Mouse (Mus musculus) hindbrain, embryonic 16.5 days (tissue): ENCODE measurements around the gene Mns1. TPM values are rescaled to one million over a fixed set of nuclear protein-coding genes. Genes with fewer than 3 reads are reported as not detected.

Experiments used
- ATAC-seq: fragments of 200-750 bp; cut with Nextera tagmentation; 2 replicates; pipeline ENCODE4 v1.8.0; 2017; ENCODE audit warnings: moderate TSS enrichment, moderate library complexity
- H3K27ac ChIP-seq: fragments of 300-500 bp; sonication (generic); 2 replicates; pipeline ENCODE4 v1.5.1; 2014; ENCODE audit warnings: low read depth, mild to moderate bottlenecking, control low read depth, low read length, moderate library complexity
- H3K27me3 ChIP-seq: fragments of 300-500 bp; sonication (generic); replicated peaks from 2 replicates; pipeline ENCODE4 v1.6.1; 2014; ENCODE audit warnings: low read length; ENCODE audit not compliant: control insufficient read depth, insufficient read depth
- H3K36me3 ChIP-seq: fragments of 300-500 bp; sonication (generic); 2 replicates; pipeline ENCODE4 v1.6.1; 2014; ENCODE audit warnings: mild to moderate bottlenecking, low read length, moderate library complexity, mixed read lengths; ENCODE audit not compliant: control insufficient read depth, insufficient read depth
- H3K4me1 ChIP-seq: fragments of 300-500 bp; sonication (generic); 2 replicates; pipeline ENCODE4 v1.6.1; 2014; ENCODE audit warnings: low read depth, low read length; ENCODE audit not compliant: control insufficient read depth, insufficient read depth
- H3K4me2 ChIP-seq: fragments of 300-500 bp; sonication (generic); 2 replicates; pipeline ENCODE4 v1.6.1; 2014; ENCODE audit warnings: mild to moderate bottlenecking, low read length, control low read depth, moderate library complexity
- H3K4me3 ChIP-seq: fragments of 300-500 bp; sonication (generic); 2 replicates; pipeline ENCODE4 v1.5.1; 2014; ENCODE audit warnings: mild to moderate bottlenecking, low read length, control low read depth, moderate library complexity
- H3K9ac ChIP-seq: fragments of 300-500 bp; sonication (generic); 2 replicates; pipeline ENCODE4 v1.6.1; 2014; ENCODE audit warnings: low read depth, mild to moderate bottlenecking, control low read depth, low read length, moderate library complexity
- H3K9me3 ChIP-seq: fragments of 300-500 bp; sonication (generic); 2 replicates; pipeline ENCODE4 v1.6.1; 2014; ENCODE audit warnings: mild to moderate bottlenecking, low read length, moderate library complexity; ENCODE audit not compliant: control insufficient read depth
- WGBS: fragments of 180-500 bp; shearing (Covaris S2); extraction: QIAGEN DNeasy Blood & Tissue Kit; methylation state at CpG from one replicate; pipeline ENCODE4 v1.1.7; 2014; 5-methylcytosine and 5-hydroxymethylcytosine counted together
- polyA plus RNA-seq: library from polyadenylated mRNA; unstranded; fragments of >200 nt; fragmentation: Nextera tagmentation; extraction: Ambion mirVana; gene quantifications from 2 replicates; pipeline ENCODE4 v1.2.1, GENCODE M21; 2015

The Mns1 gene
- polyA plus RNA-seq, 1 experiment from 2014 or later: 9.2 TPM

- Histone ChIP-seq H3K27me3 (no peaks in the 10 kb centered on the region), H3K4me3 (no peak overlapping the region), H3K9me3 (no peaks in the 10 kb centered on the region), H3K4me2 (no peak overlapping the region), H3K36me3 (peaks cover 4% of the 10 kb centered on the region; the same call in 1 of the 2 replicates), H3K9ac (no peak overlapping the region), H3K4me1 (peaks cover 4% of the 10 kb centered on the region), H3K27ac (no peak overlapping the region)
- ATAC-seq: no peak
Observed at GRCm38 (mm10) chr9:72488523-72488922, 50.7 kb downstream of the Mns1 start.

GRCm38 (mm10) chr9:72489131-72489530 is 51.3 kb downstream of the Mns1 start:
- Histone ChIP-seq H3K27ac (no peak overlapping the region), H3K9ac (no peak overlapping the region), H3K4me1 (peaks cover 4% of the 10 kb centered on the region), H3K27me3 (no peaks in the 10 kb centered on the region), H3K4me3 (no peak overlapping the region), H3K36me3 (peaks cover 4% of the 10 kb centered on the region; the same call in 1 of the 2 replicates), H3K9me3 (no peaks in the 10 kb centered on the region), H3K4me2 (no peak overlapping the region)
- 95% methylated on average over 5 of the region's 5 CpGs for WGBS
- ATAC-seq: no peak

DNA sequence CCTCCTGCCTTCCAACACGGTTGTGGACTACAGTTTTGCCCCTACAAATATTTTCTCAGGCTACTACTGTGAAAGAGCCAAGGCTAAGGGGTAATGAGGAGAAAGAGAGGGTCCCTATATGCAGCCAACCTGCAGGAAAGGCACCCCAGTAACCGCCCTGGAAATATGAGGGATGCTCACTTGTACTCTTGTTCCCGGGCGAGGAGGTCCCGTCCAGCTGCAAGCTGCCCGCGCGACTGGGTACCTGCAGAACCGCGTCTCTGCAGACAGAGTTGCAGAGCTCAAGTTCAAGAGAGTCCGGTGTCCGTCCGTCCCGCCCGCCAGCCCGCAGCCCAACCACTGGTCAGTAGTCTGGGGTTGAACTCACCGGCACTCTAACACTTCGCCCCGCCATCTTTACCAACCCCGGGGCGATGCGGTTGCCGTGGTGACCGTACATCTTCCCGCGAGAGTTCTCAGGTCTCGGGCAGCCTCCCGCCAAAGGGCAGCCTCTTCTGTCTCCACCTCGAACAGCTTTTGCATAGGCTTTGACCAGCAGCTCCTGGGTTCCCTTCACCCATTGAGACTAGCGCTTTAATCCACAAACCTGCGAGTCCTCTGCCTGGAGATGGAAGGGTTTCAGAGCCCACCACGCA is 53.9 kb downstream of the Mns1 start:
- peak overlapping the region; percentile 52 for H3K4me3 ChIP-seq
- under 1% methylated on average over 32 of the region's 32 CpGs for WGBS
- ATAC-seq: peak; percentile 98
- peaks cover 4% of the 10 kb centered on the region; the same call in 1 of the 2 replicates for H3K36me3 ChIP-seq
- peak overlapping the region; percentile 63 for H3K9ac ChIP-seq
- H3K9me3 ChIP-seq: no peaks in the 10 kb centered on the region
- H3K4me2 ChIP-seq: peak overlapping the region; percentile 59
- H3K4me1 ChIP-seq: peaks cover 4% of the 10 kb centered on the region
- no peaks in the 10 kb centered on the region for H3K27me3 ChIP-seq
- peak overlapping the region; percentile 77 for H3K27ac ChIP-seq

DNA sequence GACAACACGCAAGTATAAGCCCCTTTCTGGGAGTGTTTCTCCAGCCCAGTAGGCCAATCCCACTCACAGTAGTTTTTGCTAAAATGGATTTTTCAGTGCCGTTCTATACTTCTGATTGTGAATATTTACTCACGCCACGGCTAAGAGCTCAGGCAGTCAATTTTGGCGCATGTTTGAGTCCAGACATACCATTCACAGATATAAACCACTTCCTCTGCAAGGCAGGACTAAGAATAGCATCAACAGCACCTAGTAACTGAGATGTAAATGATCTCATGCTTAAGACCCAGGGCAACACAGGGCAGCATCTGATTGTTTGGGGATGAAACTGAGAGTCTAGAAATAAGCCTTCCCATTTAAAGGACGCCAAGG is 54.4 kb downstream of the Mns1 start, which contains the start of gene Tex9:
Tex9 (minus strand) TSS at position 19 of the 372 bp plus-strand sequence.
- WGBS: 5% methylated on average over 6 of the region's 6 CpGs
- H3K4me2 ChIP-seq: peak within 1 kb of the TSS; percentile 59
- H3K4me3 ChIP-seq: peak within 1 kb of the TSS; percentile 52
- H3K9me3 ChIP-seq: no peaks in the 10 kb centered on the region
- H3K36me3 ChIP-seq: no peaks in the 10 kb centered on the region
- H3K27me3 ChIP-seq: no peaks in the 10 kb centered on the region
- peak within 1 kb of the TSS; percentile 77 for H3K27ac ChIP-seq
- no peak; the same call in 1 of the 2 replicates for ATAC-seq
- peak within 1 kb of the TSS; percentile 63 for H3K9ac ChIP-seq
- peaks cover 4% of the 10 kb centered on the region for H3K4me1 ChIP-seq

GRCm38 (mm10) chr9:72493465-72493864 is 55.7 kb downstream of the Mns1 start:
- WGBS: 76% methylated on average over 2 of the region's 2 CpGs
- Histone ChIP-seq H3K27ac (no peak overlapping the region), H3K9me3 (no peaks in the 10 kb centered on the region), H3K36me3 (no peaks in the 10 kb centered on the region), H3K27me3 (no peaks in the 10 kb centered on the region), H3K9ac (no peak overlapping the region), H3K4me2 (no peak overlapping the region), H3K4me3 (no peak overlapping the region), H3K4me1 (peaks cover 4% of the 10 kb centered on the region)
- ATAC-seq: no peak

GRCm38 (mm10) chr9:72493984-72494685 is 56.3 kb downstream of the Mns1 start:
- Histone ChIP-seq H3K9ac (no peak overlapping the region), H3K36me3 (no peaks in the 10 kb centered on the region), H3K4me3 (no peak overlapping the region), H3K27ac (no peak overlapping the region), H3K27me3 (no peaks in the 10 kb centered on the region), H3K9me3 (no peaks in the 10 kb centered on the region), H3K4me2 (no peak overlapping the region), H3K4me1 (peaks cover 4% of the 10 kb centered on the region)
- WGBS: 84% methylated on average over 3 of the region's 3 CpGs
- no peak for ATAC-seq

DNA sequence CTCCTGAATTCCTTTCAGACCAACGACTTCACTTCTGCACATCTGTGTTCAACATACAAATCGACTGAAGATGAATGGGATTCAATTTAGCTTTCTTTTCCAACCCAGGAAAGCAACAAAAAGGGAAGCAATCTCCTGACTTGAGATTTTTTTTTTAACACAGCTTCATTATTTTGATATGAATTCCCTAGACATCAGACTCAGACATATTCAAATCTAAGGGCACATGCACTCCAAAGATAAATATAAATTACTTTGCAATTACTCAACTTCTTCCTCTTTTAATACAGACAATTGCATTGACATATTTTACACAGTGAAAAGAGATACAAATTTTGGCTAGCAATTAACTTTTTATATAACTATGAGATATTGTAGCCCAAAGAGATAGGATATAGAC is 58.9 kb downstream of the Mns1 start:
- H3K9ac ChIP-seq: no peak overlapping the region
- H3K36me3 ChIP-seq: no peaks in the 10 kb centered on the region
- H3K4me2 ChIP-seq: no peak overlapping the region
- WGBS: 64% methylated on average over 2 of the region's 2 CpGs
- no peak overlapping the region for H3K27ac ChIP-seq
- no peak for ATAC-seq
- H3K27me3 ChIP-seq: no peaks in the 10 kb centered on the region
- peaks cover 4% of the 10 kb centered on the region for H3K4me1 ChIP-seq
- no peaks in the 10 kb centered on the region for H3K9me3 ChIP-seq
- H3K4me3 ChIP-seq: no peak overlapping the region

GRCm38 (mm10) chr9:72497171-72497570 is 59.4 kb downstream of the Mns1 start:
- H3K4me3 ChIP-seq: no peak overlapping the region
- no peak overlapping the region for H3K4me2 ChIP-seq
- H3K9me3 ChIP-seq: no peaks in the 10 kb centered on the region
- ATAC-seq: no peak
- H3K4me1 ChIP-seq: peaks cover 3% of the 10 kb centered on the region
- no peak overlapping the region for H3K9ac ChIP-seq
- H3K27me3 ChIP-seq: no peaks in the 10 kb centered on the region
- H3K36me3 ChIP-seq: no peaks in the 10 kb centered on the region
- WGBS: 56% methylated on average over 3 of the region's 3 CpGs
- H3K27ac ChIP-seq: no peak overlapping the region
